Mouse (Mus musculus): ENCODE results near the gene Cntnap5a.

Cntnap5a gene

GRCm38 (mm10) chr1:116366171-116366570, 681.6 kb downstream of the Cntnap5a start:
- DNase-seq (ENCODE audit: low spot score in 2 of 2): no peak

GRCm38 (mm10) chr1:116366806-116367205, 682.2 kb downstream of the Cntnap5a start:
- DNase-seq (ENCODE audit: low spot score in 2 of 2): no peak

- DNase-seq (ENCODE audit: low spot score in 2 of 2): no peak
Observed at GRCm38 (mm10) chr1:116367572-116367971, 683.0 kb downstream of the Cntnap5a start.

GRCm38 (mm10) chr1:116370817-116371216, 686.3 kb downstream of the Cntnap5a start:
- DNase-seq (ENCODE audit: low spot score in 2 of 2): no peak

- DNase-seq (ENCODE audit: low spot score in 2 of 2): no peak
Observed at GRCm38 (mm10) chr1:116373551-116373950, 689.0 kb downstream of the Cntnap5a start.

GRCm38 (mm10) chr1:116392390-116392789, 707.8 kb downstream of the Cntnap5a start:
- DNase-seq (ENCODE audit: low spot score in 2 of 2): no peak

GRCm38 (mm10) chr1:116401996-116402656, 717.6 kb downstream of the Cntnap5a start:
- DNase-seq (ENCODE audit: low spot score in 2 of 2): no peak

- peak in 1 of 2 experiments; percentile 23 for DNase-seq (ENCODE audit: low spot score in 2 of 2)
Observed at GRCm38 (mm10) chr1:116409836-116410235, 725.3 kb downstream of the Cntnap5a start.

- no peak for DNase-seq (ENCODE audit: low spot score in 2 of 2)
Observed at GRCm38 (mm10) chr1:116428396-116428795, 743.8 kb downstream of the Cntnap5a start.

- no peak for DNase-seq (ENCODE audit: low spot score in 2 of 2)
Observed at GRCm38 (mm10) chr1:116455115-116455717, 770.7 kb downstream of the Cntnap5a start.

- DNase-seq (ENCODE audit: low spot score in 2 of 2): peak; percentile 39 to 49
Observed at GRCm38 (mm10) chr1:116477703-116478102, 793.1 kb downstream of the Cntnap5a start.

GRCm38 (mm10) chr1:116488780-116489569, 804.4 kb downstream of the Cntnap5a start:
- DNase-seq (ENCODE audit: low spot score in 2 of 2): no peak

GRCm38 (mm10) chr1:116577969-116578666, 893.6 kb downstream of the Cntnap5a start:
- peak in 1 of 2 experiments; percentile 2 for DNase-seq (ENCODE audit: low spot score in 2 of 2)

GRCm38 (mm10) chr1:116616272-116616671, 931.7 kb downstream of the Cntnap5a start:
- DNase-seq (ENCODE audit: low spot score in 2 of 2): no peak
